Mouse (Mus musculus): Measurements from ENCODE around the gene Hps5. TPM values are rescaled to one million over a fixed set of nuclear protein-coding genes. Genes with fewer than 3 reads are reported as not detected.

The Hps5 gene
- polyA plus RNA-seq, 1 experiment = 17.9 TPM

DNA sequence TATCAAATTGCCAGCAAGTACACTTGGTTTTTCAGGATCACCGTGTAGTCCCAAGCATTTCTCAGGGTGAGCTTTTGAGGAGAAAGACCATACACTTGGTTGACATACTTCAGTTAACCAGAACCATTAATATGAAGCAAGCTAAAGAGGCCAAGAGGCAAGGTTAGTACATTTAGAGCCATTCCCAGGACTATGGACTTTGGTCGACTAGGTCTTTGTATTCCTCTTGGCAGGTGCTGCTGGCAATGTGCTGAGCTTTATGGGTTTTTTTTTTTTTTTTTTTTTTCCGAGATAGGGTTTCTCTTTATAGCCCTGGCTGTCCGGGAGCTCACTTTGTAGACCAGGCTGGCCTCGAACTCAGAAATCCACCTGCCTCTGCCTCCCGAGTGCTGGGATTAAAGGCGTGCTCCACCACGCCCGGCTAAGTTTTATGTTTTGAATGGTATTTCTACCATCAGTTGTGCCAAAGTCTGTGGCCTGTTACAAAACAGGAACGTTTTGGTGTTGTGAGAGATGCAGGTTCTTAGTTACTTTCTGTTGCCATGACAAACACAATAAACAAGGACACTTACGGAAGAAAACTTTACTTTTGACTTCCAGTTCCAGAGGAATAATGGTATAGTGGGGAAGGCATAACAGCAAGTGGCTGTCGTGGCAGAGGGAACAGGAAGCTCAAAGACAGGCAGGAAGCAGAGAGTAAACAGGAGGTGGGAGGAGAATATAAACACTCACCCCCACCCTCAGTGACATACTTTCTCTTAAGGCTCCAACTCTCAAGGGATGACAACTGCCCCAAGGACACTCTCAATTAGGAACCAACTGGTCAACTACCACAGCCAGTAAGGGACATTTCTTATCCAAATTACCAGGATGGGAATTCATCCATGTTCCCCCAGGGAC is 57.1 kb downstream of the Hps5 start:
- no peak for DNase-seq (ENCODE audit: low read depth)

GRCm38 (mm10) chr7:46734983-46735382 is 60.9 kb downstream of the Hps5 start:
- no peak for DNase-seq (ENCODE audit: low read depth)

DNA sequence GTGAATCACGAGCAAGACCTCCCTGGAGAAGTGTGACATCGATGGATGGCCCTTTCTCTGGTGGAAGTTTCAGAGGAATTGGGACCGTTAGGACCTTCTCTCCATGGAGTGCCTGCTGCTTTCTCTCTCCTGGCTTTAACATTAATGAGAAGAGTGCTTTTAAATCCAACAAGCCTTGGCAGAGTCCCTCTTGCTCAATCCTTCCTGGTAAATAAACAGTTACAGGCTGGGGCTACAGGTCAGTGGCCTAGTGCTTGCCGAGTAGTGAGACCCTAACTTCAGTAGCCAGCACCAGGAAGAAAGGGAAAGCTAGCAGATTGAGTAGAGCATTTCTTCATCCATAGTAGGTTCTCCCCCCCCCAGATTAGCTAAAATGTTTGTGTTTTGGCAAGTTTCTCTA is 63.4 kb downstream of the Hps5 start, which contains the start of gene Saa4:
Gene Saa4, minus strand, starts transcription at position 146 of the 400 bp plus-strand sequence.
- no peak for DNase-seq (ENCODE audit: low read depth)

- DNase-seq (ENCODE audit: low read depth) = no peak
These were observed 68.3 kb downstream of the Hps5 start for GRCm38 (mm10) chr7:46727584-46727983.

- no peak for DNase-seq (ENCODE audit: low read depth)
These were observed 71.5 kb downstream of the Hps5 start for GRCm38 (mm10) chr7:46724396-46724795.

DNA sequence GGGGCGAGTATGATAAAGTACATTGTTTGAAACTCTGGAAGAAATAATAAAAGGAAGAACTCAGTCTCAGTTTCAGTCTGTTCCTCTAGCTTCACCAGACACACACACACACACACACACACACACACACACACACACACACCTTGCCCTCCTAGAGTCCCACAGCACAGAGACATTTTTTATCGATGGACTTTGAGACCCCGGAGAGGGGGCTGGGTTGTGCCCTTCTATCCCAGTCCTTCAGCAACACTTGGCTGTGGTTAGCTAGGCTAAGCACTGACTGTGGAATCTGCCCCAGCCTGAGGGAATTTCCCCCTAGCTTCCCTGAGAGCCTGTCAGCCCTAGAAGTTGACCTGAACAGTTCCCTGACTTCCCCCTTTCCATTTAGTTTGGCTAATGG is 72.0 kb downstream of the Hps5 start:
- no peak for DNase-seq (ENCODE audit: low read depth)

DNA sequence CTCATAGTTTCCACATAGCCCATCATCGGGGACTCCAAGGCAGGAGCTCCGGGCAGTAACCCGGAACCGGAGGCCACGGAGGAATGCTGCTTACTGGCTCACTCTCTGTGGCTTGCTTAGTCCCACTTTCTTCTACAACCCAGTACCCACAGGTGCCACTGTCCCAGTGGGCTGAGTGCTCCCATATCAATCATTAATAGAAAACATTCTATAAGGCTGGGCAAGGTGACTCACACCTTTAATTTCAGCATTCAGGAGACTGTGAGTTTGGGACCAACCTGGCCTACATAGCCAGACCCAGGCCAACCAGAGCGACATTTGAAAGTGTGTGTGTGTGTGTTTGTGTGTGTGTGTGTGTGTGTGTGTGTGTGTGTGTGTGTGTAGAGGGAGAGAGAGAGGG is 72.5 kb downstream of the Hps5 start:
- no peak for DNase-seq (ENCODE audit: low read depth)

DNA sequence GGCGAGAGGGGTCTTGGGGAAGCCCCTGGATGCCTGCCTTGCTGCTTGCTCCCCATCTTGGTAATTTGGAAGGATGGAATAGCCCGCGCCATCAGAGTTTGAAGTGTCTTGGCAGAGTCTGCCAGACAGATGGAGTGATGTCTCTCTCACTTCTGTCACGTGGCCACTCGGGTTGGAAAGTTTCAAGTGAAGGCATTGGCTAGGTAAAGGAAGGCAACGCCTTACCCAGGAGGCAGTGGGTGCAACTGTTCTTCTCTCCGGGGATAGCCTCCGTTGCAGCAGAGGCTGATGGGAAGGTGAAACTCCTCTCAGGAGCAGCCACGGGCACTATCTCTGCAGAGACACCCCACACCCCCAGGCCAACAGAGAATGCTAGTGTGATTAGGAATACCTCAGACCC is 75.4 kb downstream of the Hps5 start:
- DNase-seq (ENCODE audit: low read depth) = no peak

DNA sequence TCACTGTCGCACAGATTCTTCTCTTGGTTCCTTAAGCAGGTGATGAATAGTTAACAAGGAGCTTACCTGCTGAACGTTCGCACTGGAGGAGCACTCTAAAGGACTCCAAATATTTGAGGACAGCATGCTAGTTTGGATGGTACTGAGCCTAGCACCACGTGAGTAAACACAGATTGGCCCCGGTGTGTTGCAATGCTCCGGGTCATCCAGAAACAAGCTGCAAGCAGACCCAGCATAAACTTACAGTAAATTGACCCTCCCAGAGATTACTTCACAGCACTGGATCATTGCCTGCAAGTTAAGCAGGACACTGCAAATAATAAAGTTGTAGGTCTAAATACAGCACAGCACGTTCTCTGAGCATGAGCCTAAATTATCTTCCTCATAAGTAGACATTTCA is 76.3 kb downstream of the Hps5 start:
- peak; percentile 64 for DNase-seq (ENCODE audit: low read depth)

GRCm38 (mm10) chr7:46718591-46719270 is 77.1 kb downstream of the Hps5 start:
- DNase-seq (ENCODE audit: low read depth) = no peak

- no peak for DNase-seq (ENCODE audit: low read depth)
These were observed 79.0 kb downstream of the Hps5 start for GRCm38 (mm10) chr7:46716897-46717296.

GRCm38 (mm10) chr7:46715600-46715999 is 80.3 kb downstream of the Hps5 start, which contains the start of gene Saa3:
Gene Saa3, minus strand, starts transcription at chr7:46715700.
- no peak for DNase-seq (ENCODE audit: low read depth)

GRCm38 (mm10) chr7:46714518-46714917 is 81.3 kb downstream of the Hps5 start:
- DNase-seq (ENCODE audit: low read depth) = no peak

DNA sequence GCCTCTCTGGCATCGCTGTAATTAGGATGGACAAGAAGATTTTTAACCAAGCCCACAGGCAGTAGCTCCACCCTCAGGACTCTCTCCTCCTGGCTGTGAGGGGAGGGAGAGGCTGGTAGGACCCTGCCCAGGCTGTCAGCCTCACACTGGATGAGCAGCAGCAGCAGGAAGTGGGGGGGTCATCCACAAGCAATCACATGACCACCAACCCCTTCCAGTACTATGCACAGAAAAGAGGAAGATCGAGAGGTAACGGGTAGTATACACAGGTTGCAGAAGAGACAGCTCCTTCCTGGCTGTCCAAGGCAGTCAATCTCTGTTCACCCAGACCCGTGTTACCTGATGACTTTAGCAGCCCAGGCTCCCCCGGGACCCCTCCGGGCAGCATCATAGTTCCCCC is 83.6 kb downstream of the Hps5 start:
- no peak for DNase-seq (ENCODE audit: low read depth)

Other genes with a start within 250 kb of the Hps5 start
- 6.9 and 10.8 TPM in 2 replicates for gene Sergef, start 156.3 kb downstream of the Hps5 start, polyA plus RNA-seq (2012; rRNA removed)
- 0.29 and 0.66 TPM in 2 replicates for gene Tph1, start 123.5 kb downstream of the Hps5 start, polyA plus RNA-seq (2012; rRNA removed)
- 4.3 and 5.4 TPM in 2 replicates for gene Saal1, start 85.4 kb downstream of the Hps5 start, polyA plus RNA-seq (2012; rRNA removed)
- 7.1 and 9.3 TPM in 2 replicates for gene Saa3, start 80.4 kb downstream of the Hps5 start, polyA plus RNA-seq (2012; rRNA removed)
- 0.04 TPM in 1 of 2 replicates, not detected in the other for gene Saa4, start 63.5 kb downstream of the Hps5 start, polyA plus RNA-seq (2012; rRNA removed)
- gene Saa1, start 53.1 kb downstream of the Hps5 start, polyA plus RNA-seq (2012; rRNA removed) = 0.23 TPM in 1 of 2 replicates, not detected in the other
- not detected in 2 replicates for gene Saa2, start 44.3 kb downstream of the Hps5 start, polyA plus RNA-seq (2012; rRNA removed)
- gene Gtf2h1, start within 50 bp of the Hps5 start, polyA plus RNA-seq (2012; rRNA removed) = 9.7 and 10.6 TPM in 2 replicates
- 562 and 1,009 TPM in 2 replicates for gene Ldha, start 45.4 kb upstream of the Hps5 start, polyA plus RNA-seq (2012; rRNA removed)
- 3.6 and 10.2 TPM in 2 replicates for gene Ldhc, start 65.1 kb upstream of the Hps5 start, polyA plus RNA-seq (2012; rRNA removed)
- 84.1 and 103 TPM in 2 replicates for gene Tsg101, start 123.9 kb upstream of the Hps5 start, polyA plus RNA-seq (2012; rRNA removed)
- 6.5 and 7.6 TPM in 2 replicates for gene Uevld, start 162.5 kb upstream of the Hps5 start, polyA plus RNA-seq (2012; rRNA removed)
- 7.5 and 11.2 TPM in 2 replicates for gene Gm9999, start 187.5 kb upstream of the Hps5 start, polyA plus RNA-seq (2012; rRNA removed)
- 8.0 and 12.0 TPM in 2 replicates for gene Spty2d1, start 212.3 kb upstream of the Hps5 start, polyA plus RNA-seq (2012; rRNA removed)